Mouse (Mus musculus) c-Kit-positive CD71-positive TER-119-positive erythroid progenitor cells, embryonic 14.5 days (primary cell): Measurements from ENCODE around the gene Wdr24.

Source experiments
- DNase-seq: peaks from one replicate; pipeline ENCODE4 v3.0.0-alpha.2; 2013; ENCODE audit warnings: low spot score

Gene Wdr24

GRCm38 (mm10) chr17:25877741-25878610 lies 54.5 kb downstream of the Wdr24 start:
- DNase-seq: no peak
